Mouse (Mus musculus) CD4-positive, CD25-positive, alpha-beta regulatory T cell, adult 2 months (primary cell): Measurements from ENCODE around the gene Cldn15.
"Not testable (repeated sequence)": the region's sequence is repeated elsewhere in the genome, so short reads cannot be mapped to it uniquely, and the experiment has no call there.

Experiments used
- DNase-seq: peaks from one replicate; pipeline ENCODE4 v3.0.0-alpha.2; 2012; ENCODE audit warnings: low read depth, low spot score

Gene Cldn15

DNA sequence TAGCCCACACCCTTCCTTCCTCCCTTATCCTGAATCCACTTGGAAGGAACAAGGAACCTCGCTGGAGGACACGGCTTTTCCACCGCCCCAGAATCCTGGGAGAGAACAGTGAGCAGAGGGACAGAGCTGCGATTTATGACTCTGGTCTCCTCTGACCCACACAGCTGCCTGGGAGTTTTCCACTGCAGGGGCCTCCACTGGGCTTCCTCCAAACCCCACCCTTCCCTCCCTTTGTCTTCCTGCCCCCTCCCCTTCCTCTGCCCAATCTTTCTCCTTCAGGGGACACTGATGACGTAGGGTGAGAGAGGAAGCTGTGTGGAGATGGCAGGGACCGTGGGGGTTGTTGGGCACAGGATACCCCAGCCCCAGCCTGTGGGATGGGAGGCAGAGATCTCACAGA is at the start of gene Cldn15:
TSS of gene Cldn15 (plus strand) at position 286 of the 400 bp plus-strand sequence.
- no peak for DNase-seq

DNA sequence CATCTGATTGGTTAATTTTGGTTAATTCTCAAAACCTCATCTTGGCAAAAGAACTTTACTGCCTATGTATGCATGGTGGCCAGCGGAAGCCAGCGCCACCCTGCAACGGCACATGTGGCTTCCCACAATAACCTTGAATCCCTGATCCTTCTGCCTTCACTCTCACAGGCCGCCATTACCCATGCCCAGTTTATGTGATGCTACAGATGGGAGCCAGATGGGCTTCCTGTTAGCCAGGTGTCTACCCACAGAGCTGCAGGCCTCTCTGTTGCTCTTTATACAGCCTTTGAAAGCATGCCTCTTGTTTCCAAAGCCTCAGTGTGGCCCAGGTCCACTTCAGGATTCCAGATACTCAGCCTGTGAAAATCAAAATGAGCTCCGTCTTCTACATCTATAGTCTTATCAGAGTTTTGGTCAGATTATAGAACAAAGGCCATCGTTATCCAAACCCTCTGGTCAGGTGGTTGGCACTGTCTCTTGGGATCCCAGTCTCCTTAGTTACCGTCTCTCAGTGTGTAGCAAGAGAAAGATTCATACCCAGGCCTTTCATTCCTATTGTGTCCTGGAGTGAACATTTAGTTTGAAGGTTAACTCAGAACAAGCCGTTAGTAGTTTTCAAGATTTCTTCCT is 48.7 kb upstream of the Cldn15 start:
- DNase-seq: no peak

DNA sequence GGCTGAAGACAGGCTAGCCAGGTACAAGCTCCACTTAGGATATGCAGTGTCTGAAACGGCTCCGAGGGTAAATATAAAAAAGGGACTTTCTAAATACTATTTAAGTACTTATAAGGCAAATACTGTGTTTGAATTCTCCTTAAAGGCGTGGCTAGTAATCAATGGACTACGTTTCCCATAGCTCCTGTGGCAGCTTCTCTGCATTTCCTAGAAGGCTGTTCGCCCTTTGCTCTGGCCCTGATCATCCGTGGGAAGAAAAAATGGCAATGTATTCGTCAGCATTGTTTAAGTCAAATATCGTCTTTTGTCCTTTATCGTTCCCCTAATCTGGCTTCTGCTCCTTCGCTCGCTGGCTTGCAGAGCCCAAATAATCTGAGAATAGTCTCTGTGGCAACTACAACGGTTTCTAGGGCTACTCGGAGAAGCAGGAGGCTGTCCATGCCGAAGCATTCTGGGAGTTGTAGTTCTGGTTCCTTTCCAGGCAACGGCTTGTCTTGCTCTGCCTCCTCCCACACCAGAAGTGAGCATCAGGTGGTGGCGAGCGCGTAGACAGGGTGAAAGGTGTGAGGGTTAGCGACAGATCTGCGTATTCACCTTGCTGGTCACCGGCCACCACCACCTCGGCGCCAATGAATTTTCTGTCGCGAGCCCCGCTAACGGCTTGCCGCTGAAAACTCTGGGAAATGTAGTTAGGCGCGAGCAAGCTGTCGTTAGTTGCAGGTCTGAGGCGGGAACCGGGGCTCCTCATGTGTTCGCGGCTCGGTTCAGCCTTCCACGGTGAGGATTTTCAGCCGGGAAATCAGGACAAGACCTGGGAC is 47.6 kb upstream of the Cldn15 start:
- DNase-seq: peak; percentile 91

DNA sequence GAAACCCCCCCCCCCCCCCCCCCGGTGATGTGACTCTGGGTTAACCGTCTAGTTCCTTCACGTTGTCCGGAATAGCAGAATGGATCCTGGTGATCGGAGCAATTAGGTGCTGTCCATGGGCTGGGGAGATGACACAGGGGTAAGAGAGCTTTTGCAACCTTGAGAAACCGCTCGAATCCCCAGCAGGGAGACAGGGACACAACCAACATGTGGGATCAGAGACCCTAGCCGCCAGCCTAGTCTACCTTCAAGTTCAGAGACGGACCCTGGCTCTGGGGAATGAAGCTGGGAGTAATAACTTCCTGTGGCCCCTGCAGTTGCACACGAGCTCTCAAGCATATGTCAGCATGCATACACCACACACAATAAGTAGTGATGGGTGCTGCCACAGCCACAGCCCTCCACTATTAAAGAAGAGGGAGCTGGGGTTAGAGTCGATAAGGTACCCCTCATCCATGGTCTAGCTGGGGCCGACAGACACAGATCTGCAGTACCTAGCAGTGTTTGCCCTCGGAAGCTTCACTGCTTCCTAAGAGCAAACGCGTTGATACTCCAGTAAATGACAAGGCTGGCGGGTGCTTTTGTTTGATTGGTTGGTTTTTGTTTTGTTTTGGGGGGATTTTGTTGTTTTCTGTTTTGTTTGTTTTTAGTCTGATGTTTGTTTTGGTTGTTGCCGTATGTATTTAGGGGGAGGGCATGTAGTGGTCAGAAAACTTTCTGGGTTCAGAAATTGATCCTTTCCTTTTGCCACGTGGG is 46.7 kb upstream of the Cldn15 start:
- DNase-seq: no peak

DNA sequence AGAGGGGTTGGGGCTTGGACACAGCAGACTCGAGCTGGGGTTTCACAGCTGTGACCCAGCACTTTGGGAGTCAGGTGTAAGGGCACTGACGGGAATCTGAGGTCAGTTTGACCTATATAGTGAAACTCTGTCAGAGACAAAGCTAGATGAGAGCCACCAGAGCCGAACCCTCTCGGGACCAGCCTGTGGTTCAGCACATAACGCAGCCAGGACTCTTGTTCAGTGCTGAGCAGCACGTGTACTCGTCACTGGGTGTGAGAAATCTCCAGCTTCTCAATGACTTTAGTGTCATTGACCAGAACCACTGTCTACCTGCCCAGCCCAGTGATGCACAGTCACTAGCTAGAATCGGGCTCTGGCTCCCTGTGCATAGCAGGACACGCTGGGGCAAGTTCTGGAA is 43.6 kb upstream of the Cldn15 start:
- DNase-seq: no peak

DNA sequence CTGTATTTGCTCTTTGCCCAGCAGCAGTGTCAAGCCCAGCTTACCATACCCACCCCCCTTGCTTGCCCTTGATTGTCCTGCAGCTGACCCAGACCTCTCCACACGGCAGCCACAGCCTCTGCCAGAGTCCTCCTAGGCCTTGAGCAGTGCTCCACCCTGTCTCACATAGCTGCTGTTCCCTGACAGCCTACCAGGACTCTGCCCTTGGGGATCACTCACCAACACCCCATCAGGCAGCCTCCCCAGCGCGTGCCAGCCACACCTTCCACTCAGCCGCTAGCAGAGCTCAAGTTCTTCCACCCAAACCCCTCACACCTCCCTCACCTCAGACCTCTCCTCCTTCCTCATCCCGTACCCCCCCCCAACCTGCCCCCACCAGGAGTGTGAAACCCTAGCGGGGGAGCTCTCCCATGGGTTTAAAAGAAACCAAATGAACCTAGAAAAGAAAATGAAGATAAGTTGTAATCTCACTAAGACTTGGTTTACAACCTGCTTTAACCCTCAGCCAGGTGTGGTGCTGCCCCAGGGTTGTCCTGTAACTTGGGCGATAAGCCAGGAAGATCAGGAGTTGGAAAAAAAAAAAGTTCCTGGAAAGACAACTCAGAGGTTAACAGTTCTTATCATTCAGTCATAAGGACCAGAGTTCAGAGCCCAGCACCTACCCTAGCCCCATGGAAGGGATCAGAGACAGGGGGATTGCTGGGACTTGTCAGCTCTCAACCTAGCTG is 42.5 kb upstream of the Cldn15 start:
- no peak for DNase-seq

DNA sequence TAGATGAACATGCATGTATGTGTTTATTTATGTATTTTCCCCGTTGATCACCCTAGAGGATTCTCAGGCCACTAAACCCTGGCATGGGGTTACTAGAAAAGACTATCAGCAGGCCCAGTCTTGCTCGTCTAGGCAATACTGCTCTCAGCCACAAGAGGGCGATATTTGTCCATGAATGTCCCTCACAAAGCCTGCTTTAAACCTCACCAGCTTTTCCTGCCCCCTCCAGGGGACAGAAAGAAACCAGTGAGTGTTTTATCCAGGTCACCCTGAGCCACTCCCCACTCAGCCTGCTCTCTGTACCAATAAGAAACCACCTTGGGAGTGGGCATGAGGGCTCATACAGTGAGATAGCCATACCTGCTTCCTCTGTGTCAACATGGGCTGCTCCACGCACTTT is 37.3 kb upstream of the Cldn15 start:
- DNase-seq: peak; percentile 88

DNA sequence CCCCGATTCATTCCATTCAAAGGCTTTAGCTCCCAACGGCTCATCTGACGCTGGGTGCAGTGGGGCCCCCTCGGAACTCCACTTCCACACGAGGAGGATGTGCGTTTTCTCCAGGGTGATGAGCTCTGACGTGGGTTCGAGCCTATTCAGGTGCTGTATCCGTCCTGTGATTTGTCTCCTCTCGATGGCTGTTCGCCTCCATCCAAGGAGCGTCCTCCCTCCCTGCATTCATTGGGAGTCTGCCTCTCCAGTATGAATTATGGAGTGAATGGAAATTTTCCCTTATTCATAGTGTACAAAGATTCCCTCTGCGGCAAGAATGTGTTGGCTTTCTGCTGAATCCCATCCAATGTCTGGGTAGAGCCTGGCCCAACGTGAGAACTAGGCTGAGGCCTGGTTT is 34.5 kb upstream of the Cldn15 start:
- no peak for DNase-seq

DNA sequence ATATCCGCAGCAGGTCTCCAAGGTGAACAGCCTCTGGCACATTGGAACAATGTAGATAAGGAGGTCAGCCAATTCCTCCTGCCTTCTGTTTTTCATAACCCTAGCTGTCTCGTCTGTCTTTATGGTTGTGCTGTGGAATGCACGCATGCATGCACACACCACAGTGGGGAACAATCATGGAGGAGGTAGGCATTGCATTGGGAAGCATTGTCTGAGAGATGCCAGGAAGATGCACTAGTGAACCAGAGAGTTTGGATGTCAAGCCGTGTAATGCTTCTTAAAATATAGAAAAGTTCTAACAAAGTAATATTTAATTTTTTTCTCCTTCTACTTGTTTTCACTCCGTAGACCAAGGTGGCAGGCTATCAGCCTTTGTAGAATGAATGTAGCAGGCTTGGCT is 33.5 kb upstream of the Cldn15 start:
- peak; percentile 17 for DNase-seq

DNA sequence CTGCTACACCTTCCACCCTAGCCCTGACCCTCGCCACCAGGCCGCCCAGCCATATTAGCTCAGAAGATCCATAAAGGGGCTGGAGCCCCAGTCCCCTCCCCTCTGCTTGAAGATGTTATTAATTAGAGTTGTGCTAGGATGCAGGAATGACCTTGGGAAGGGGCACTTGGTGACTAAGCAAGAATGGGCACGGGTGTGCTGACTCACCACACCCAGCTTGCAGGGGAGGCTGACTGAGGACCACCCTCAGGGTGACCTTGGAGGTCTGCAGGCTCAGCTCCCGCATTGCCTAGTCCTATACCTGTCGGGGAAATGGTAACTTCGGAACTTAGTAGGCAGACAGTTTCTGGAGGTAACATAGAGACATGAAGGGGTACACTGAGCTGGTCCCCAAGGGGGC is 32.5 kb upstream of the Cldn15 start:
- no peak for DNase-seq

DNA sequence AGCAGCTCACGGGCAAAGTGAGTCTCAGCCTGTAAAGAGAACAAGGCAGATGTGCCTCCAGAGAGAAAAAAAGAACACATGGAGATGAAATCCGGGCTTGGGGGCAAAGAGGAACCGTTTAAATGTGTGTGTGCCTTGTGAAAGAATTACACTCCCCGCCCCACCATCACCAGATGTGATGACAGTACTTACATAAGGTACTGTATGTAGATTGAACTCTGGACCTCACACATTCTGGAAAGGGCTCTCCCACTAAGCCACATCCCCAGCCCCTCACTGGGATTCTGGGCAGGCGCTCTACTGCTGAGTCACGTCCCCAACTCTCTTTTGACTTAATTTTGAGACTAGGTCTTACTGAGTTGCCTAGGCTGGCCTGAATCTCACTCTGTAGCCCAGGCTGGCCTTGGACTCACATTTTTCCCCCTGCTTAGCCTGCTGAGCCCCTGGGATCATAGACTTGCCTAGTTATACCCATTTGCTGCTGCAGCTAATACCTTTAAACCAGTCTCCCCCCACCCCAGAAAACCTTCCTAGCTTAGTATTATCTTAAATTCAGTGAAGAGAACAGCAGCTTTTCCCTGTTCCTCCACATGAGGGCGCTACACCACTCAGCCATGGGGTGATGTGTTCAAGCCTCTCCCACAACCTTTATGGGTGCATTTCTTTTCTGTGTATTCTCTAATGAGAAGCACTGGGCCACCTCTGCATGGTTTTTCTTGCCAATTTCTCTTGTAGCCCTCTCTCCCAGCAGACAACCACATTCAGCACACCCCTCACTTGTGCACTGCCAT is 30.3 kb upstream of the Cldn15 start:
- DNase-seq: peak; percentile 48

DNA sequence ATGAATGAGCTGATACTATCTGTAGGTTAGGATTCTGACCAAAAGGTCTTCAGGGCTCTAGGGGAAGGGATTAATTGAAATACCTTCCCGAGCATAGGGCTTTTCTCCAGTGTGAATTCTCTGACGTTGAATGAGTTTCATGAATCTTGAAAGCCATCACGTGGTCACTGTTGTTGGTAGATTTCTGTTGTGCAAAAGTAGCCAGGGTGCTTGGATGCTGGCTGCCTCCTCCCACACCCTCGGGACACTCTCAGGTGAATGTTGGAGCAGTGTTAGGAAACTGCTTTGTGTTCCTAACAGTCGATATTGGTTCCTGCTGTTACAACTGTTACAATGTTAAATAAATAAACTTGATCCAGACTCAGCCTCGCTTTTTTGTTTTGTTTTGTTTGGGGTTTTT is 29.7 kb upstream of the Cldn15 start:
- DNase-seq: no peak

DNA sequence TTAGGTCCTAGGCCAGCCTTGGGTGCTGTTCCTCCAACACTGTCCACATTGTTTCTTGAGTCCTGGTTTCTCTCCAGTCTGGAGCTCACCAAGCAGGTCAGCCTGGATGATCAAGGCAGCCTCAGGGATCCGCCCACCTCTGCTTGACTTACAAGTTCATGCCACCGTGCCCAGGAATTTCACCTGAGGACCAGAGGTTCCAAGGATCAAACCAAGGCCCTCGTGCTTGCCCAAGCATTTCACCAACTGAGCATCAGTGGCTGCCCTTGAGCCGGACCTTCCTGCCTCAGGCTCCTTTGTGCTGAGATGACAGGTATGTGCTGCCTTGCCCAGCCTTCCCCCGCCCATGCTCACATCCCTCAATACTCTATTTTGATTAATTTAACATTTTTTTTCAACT is 28.8 kb upstream of the Cldn15 start:
- DNase-seq: no peak

DNA sequence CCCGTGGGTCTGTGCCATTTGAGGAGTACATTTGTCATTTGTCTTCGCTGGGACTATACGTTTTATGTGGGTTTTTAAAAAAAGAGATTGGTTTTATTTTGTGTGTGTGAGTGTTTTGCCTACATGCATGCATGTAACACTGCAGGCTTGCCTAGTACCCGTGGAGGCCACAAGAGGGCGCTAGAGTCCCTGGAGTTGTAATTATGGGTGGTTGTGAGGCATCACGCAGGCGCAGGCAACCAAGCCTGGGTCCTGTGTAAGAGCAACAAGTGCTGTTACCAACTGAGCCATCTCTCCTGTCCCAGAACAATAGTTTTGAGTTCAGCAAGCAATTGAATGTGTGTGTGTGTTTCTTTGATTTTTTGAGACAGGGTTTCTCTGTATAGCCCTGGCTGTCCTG is 27.1 kb upstream of the Cldn15 start:
- peak; percentile 46 for DNase-seq

DNA sequence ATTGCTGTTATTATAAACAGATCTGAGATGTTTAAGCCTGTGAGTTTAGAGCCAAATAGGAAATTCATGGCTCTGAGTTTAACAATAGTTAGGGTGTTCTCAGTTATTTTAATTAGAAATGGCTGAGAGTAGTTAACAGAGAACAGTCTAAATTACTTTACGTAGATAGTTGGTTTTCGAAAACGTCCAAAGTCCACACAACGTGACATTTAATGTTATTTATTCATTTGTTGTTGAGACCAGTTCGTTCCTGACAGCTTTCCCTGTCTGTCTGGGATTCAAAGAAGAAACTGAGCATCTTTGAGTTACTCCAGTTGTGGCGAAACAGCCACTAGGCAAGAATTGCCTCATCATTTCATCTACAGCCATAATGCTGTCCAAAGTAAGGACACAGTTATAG is 26.4 kb upstream of the Cldn15 start:
- DNase-seq: not testable (repeated sequence)

DNA sequence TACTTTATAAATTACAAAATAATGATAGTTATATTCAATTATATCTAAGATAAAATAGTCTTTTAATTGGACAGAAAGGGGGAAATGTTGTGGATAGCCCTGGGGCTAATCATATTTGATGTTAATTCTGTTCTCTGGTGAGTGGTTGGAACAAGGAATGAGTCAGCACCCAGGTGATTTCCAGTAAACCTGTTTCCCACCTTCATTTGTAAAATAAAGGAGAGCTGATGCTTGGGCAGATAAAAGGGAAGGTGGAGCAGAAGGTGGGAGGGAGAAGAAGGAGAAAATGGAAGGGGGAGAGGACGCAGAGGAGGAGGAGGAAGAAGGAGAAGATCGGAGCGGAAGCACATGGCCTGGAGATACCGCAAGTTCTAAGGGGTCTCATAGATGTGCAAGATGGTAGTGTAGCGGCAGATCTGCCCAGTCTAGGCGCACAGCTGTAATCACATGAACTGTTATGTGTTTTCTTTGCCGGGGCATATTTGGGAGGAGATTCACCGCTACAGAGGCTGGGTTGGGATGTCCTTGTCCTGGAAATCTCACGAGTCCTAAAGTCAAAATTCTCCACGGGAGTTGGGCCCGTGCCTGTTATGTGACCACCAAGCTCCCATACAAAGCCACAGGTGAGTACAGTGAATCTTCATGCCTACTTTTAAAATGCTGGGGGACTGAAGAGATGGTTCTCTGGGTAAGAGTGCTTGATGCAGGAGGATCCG is 25.4 kb upstream of the Cldn15 start:
- no peak for DNase-seq

DNA sequence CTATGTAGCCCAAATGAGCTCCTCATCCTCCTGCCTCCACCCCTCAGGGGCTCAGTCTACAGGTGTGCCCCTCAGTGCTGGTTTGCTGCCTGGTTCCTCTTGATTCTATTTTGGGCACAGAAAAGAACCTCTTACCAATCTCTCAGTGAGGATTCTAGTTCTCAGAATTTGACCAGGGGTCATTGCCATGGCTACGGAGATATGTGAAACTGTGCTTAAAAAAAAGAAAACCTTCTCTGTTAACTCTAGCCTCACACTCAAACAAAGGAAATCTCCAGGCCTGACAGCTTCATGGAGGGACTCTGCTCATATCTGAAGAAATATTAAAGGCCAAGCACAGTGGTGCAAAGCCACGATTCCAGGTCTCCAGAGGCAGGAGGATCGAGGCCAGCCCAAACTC is 23.6 kb upstream of the Cldn15 start:
- no peak for DNase-seq

DNA sequence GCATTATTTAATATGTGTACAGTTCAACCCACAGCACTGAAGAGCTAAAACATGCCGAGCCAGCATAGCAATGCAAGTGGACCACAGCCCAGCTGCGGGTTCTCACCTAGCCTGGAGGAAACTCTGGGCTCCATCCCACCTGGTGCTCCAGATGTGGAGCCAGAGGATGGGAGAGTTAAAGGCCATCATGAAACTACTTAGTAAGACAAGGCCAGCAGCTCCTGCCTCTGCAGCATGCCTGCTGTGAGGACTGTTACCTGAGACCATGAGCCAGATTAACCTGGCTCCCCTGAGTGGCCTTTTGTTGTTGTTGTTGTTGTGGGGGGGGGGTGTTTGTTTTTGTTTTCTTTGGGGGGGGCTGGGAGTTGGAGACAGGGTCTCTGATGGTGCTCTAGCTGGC is 23.0 kb upstream of the Cldn15 start:
- no peak for DNase-seq

DNA sequence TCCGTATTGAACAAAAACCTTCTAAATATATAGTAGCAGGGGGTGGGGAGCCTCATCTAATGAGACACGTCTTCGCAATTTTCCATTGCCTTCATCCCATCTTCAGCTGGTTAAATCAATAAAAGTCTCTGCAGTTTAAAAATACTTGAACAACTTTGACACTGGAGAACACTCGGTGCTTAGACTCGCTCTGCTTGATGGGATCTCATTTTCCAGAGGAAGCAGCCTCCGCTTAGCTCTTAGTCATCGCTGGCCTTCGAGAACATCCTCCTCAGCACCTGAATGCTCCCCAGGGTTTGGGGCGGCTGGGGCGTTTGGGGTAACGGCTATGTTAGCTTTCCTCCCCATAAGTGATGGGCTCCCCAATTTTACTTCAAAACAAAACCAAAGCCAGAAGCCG is 21.3 kb upstream of the Cldn15 start:
- no peak for DNase-seq

DNA sequence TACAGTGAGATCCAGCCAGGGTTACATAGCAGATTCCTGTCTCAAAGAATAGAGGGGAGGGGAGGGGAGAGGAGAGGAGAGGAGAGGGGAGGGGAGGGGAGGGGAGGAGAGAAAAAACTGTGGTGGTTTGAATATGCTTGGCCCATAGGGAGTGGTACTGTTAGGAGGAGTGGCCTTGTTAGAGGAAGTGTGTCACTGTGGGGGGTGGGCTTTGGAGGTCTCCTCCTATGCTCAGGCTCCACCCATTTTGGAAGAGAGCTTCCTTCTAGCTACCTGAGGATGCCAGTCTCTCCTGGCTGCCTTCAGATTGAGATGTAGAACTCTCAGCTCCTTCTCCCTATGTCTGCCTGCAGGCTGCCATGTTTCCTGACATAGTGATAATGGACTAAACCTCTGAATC is 18.5 kb upstream of the Cldn15 start:
- DNase-seq: no peak
